Mouse (Mus musculus) heart, embryonic 10.5 days (tissue): ENCODE results near the gene Lrcol1. TPM values are rescaled to one million over a fixed set of nuclear protein-coding genes. Genes with fewer than 3 reads are reported as not detected.

ENCODE experiments used
- DNase-seq: peaks from one replicate; pipeline ENCODE4 v3.0.0-alpha.2; 2017; ENCODE audit warnings: low spot score
- H3K27ac ChIP-seq: fragments of 300-500 bp; sonication (generic); 2 replicates; pipeline ENCODE4 v1.5.1; 2016; ENCODE audit warnings: mild to moderate bottlenecking
- H3K27me3 ChIP-seq: fragments of 300-500 bp; sonication (generic); 2 replicates; pipeline ENCODE4 v1.6.1; 2016; ENCODE audit warnings: mild to moderate bottlenecking; ENCODE audit not compliant: poor library complexity, insufficient read depth, severe bottlenecking
- H3K36me3 ChIP-seq: fragments of 300-500 bp; sonication (generic); 2 replicates; pipeline ENCODE4 v1.6.1; 2016; ENCODE audit warnings: mild to moderate bottlenecking, moderate library complexity
- H3K4me1 ChIP-seq: fragments of 300-500 bp; sonication (generic); 2 replicates; pipeline ENCODE4 v1.6.1; 2016; ENCODE audit warnings: mild to moderate bottlenecking
- H3K4me3 ChIP-seq: fragments of 300-500 bp; sonication (generic); 2 replicates; pipeline ENCODE4 v1.5.1; 2016; ENCODE audit warnings: mild to moderate bottlenecking, moderate library complexity
- H3K9me3 ChIP-seq: fragments of 300-500 bp; sonication (generic); 2 replicates; pipeline ENCODE4 v1.6.1; 2016; ENCODE audit warnings: mild to moderate bottlenecking, moderate library complexity
- WGBS: fragments of 180-500 bp; shearing (Covaris S2); methylation state at CpG from one replicate; pipeline ENCODE4 v1.1.7; 2016; 5-methylcytosine and 5-hydroxymethylcytosine counted together
- polyA plus RNA-seq: library from polyadenylated mRNA; unstranded; fragments of >200 nt; fragmentation: Nextera tagmentation; extraction: Ambion mirVana; gene quantifications from 2 replicates; pipeline ENCODE4 v1.2.1, GENCODE M21; 2016

The Lrcol1 gene
- polyA plus RNA-seq: not detected in 2 replicates

DNA sequence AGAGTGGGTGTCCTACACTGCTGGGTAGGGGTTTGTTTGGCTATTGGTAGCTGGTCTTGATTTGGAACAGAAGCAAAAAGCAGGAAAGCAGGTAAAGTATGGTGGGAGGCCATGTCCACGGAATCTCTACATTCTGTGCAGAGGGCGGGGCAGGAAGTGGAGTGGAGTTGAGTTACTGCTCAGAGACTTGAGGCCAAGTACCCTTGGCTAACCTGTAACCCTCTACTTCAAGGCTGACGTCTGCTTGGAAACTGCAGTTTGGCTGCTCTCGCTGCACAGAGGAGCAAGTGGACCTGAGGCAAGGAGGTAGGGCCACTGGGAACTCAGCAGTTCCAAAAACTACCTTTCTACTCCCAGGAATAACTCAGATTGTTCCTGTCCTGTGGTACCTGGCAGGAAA, at the start of gene Lrcol1:
TSS of gene Lrcol1 (plus strand) at position 207 of the 400 bp plus-strand sequence.
- peaks cover 68% of the 10 kb centered on the region for H3K27me3 ChIP-seq
- 74% methylated on average over 4 of the region's 4 CpGs for WGBS
- no peak within 1 kb of the TSS for H3K4me3 ChIP-seq
- H3K36me3 ChIP-seq: 0 out of 2 replicates have a peak, but pooled peaks cover 3% of the 10 kb centered on the region
- no peak within 1 kb of the TSS for H3K27ac ChIP-seq
- DNase-seq: no peak
- peaks cover 15% of the 10 kb centered on the region for H3K4me1 ChIP-seq
- no peaks in the 10 kb centered on the region for H3K9me3 ChIP-seq

DNA sequence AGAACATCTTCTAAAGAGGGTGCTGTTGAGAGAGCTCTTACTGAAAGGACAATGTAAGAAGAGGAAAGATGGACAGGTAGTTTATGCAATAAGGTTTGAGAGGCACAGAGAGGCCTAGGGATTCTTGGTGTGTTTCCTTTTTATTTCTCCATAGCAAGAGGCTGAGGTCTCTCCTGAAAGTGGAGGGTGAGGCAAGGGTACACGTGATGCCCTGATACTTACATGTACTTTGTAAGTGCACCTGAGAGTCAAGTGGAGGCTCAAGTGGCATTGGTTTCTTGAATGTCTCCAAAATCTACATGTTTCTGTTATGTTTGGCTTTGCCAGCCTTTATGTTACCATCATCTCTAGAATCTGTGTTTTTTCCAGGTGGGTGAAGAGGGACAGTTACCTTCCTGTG, 47.9 kb upstream of the Lrcol1 start:
- no peak for DNase-seq
- H3K9me3 ChIP-seq: no peaks in the 10 kb centered on the region
- H3K4me1 ChIP-seq: no peaks in the 10 kb centered on the region
- H3K27me3 ChIP-seq: no peaks in the 10 kb centered on the region
- H3K27ac ChIP-seq: no peak overlapping the region
- no peak overlapping the region for H3K4me3 ChIP-seq
- H3K36me3 ChIP-seq: peaks cover 93% of the 10 kb centered on the region
- 97% methylated on average over 1 of the region's 1 CpGs for WGBS

DNA sequence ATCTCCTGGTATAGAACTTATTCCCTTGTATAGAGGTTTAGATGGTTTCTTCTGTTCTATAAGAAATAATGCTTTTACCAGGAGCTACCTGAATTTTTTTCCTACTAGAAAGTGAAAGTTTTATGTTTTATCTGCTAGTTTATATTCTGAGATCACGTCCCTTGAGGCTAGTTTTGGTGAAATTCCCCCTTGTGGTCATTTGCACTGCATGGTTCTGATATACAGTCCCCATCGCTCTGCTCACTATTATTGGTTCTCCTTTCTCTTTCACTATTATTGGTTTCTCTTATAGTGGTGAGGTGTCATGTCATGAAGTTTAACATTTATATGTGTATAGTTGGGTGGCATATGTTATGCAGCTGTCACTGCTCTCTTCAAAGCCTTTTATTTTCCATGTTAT, 43.9 kb upstream of the Lrcol1 start:
- Histone ChIP-seq H3K36me3 (peaks cover 96% of the 10 kb centered on the region), H3K27ac (no peak overlapping the region), H3K4me3 (no peak overlapping the region), H3K9me3 (no peaks in the 10 kb centered on the region), H3K27me3 (no peaks in the 10 kb centered on the region), H3K4me1 (no peaks in the 10 kb centered on the region)
- 89% methylated on average over 2 of the region's 2 CpGs for WGBS
- no peak for DNase-seq

DNA sequence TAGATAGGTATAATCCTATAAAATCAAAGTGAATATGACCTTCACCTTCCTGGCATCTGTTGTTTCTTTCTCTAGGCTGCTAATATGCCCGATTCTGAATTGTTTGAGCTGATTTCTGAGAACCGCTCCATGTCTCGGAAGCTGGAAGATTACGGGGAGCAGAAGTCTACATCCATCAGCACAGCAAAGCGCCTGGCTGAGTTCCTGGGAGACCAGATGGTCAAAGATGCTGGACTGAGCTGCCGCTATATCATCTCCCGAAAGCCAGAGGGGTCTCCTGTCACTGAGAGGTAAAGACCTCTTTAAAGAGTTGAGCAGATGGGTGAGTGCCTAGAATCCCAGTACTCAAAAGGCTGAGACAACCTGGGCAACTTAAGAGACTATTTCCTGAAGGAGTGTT, 35.7 kb upstream of the Lrcol1 start:
- Histone ChIP-seq H3K36me3 (peaks cover 94% of the 10 kb centered on the region), H3K9me3 (no peaks in the 10 kb centered on the region), H3K27ac (no peak overlapping the region), H3K4me3 (no peak overlapping the region), H3K27me3 (no peaks in the 10 kb centered on the region), H3K4me1 (no peaks in the 10 kb centered on the region)
- WGBS: 94% methylated on average over 7 of the region's 7 CpGs
- DNase-seq: no peak

DNA sequence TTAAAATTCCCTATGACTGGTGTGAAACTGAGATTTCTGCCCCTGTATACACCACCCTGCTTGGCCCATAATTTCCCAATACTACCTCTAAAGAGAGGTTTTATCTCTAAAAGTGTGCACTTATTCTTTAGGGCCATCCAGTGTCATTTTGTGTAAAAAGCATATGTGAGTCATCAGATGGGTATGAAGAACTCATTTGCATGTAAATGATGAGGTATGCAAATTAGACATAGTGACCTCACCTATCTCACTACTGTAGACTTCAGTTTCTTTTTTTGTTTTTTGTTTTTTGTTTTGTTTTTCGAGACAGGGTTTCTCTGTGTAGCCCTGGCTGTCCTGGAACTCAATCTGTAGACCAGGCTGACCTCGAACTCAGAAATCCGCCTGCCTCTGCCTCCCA, 31.4 kb upstream of the Lrcol1 start:
- peaks cover 75% of the 10 kb centered on the region for H3K36me3 ChIP-seq
- H3K4me3 ChIP-seq: no peak overlapping the region
- H3K4me1 ChIP-seq: no peaks in the 10 kb centered on the region
- DNase-seq: no peak
- no peaks in the 10 kb centered on the region for H3K27me3 ChIP-seq
- WGBS: 98% methylated on average over 3 of the region's 3 CpGs
- no peaks in the 10 kb centered on the region for H3K9me3 ChIP-seq
- no peak overlapping the region for H3K27ac ChIP-seq

DNA sequence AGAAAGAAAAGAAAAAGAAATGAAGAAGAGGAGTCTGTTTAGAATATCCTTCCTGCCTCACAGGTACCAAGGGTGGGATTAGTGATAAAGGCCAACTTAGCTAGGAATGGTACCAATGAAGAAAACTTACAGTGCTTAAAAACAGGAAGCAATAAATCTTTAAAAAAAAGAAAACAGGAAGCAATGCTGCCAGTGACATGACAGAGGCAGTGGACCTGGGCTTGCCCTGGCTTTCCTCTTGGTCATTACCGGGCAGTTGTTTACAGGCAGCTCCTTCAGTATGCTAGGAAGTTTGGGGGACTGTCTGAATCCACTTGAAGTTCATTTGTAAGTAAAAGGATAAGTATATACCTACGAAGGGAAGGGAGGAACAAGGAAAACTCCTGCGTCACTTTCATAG, 14.0 kb upstream of the Lrcol1 start:
- H3K27ac ChIP-seq: no peak overlapping the region
- H3K4me1 ChIP-seq: no peaks in the 10 kb centered on the region
- H3K9me3 ChIP-seq: no peaks in the 10 kb centered on the region
- no peaks in the 10 kb centered on the region for H3K27me3 ChIP-seq
- H3K36me3 ChIP-seq: peaks cover 90% of the 10 kb centered on the region
- no peak for DNase-seq
- whole genome bisulfite sequencing: 87% methylated on average over 3 of the region's 3 CpGs
- no peak overlapping the region for H3K4me3 ChIP-seq

DNA sequence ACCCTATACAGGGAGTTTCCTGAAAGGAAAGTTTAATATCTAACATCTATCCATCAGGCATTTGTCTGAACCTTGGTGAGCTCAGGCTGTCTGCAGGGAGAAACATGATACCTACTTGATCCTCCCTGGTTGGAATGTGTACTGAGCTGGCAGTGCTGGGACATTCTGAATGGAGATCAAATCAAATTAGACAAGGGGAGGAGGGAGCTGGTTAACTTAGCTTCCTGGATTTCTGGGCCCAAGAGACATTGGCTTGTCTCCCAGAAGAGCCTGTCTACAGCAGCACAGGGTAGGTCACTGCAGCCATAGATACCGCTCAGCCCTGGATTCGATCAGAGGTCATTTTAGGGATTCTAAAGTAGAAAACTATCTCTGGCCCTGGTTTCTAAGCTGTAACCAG, 5.7 kb upstream of the Lrcol1 start:
- H3K4me3 ChIP-seq: no peak overlapping the region
- peaks cover 15% of the 10 kb centered on the region for H3K4me1 ChIP-seq
- no peaks in the 10 kb centered on the region for H3K9me3 ChIP-seq
- WGBS: 92% methylated on average over 2 of the region's 2 CpGs
- H3K27me3 ChIP-seq: peaks cover 39% of the 10 kb centered on the region
- H3K36me3 ChIP-seq: peaks cover 50% of the 10 kb centered on the region
- H3K27ac ChIP-seq: no peak overlapping the region
- DNase-seq: no peak

DNA sequence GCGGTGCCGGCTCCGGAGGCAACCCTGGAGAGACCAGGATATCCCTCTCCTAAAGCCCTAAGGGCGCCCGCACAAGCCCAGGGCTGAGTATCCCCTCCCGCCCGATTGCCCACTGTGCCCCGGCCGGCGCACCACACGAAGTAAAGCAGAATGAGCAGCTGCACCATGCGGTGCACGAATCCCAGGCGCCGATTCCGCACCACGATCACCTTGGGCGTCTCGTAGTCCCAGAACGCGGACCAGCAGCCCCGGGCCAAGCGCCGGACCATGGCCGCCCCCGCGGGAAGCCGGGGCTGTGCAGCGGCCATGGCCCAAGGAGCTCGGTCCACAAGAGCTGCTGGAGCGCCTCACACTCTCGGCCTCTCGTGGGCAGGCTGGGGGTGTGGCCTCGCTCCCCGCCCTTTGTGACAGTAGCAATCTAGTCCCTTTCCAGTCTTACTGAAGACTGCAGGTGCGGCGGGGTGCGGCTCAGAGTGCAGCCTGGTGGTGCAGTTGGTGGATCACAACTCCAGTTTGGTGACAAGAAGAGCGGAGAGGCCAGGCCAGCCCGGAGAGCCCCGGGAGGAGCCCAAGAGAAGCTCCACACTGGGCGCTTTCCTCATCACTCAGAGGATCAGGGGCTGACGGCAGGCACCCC, 1.8 kb upstream of the Lrcol1 start, which contains the start of gene P2rx2:
TSS of gene P2rx2 (minus strand) at position 565 of the 637 bp plus-strand sequence.
- peaks cover 11% of the 10 kb centered on the region for H3K36me3 ChIP-seq
- peak within 1 kb of the TSS; percentile 62 for H3K27ac ChIP-seq
- H3K27me3 ChIP-seq: peaks cover 68% of the 10 kb centered on the region
- peaks cover 15% of the 10 kb centered on the region for H3K4me1 ChIP-seq
- no peaks in the 10 kb centered on the region for H3K9me3 ChIP-seq
- WGBS: 2% methylated on average over 43 of the region's 43 CpGs
- DNase-seq: no peak
- peak within 1 kb of the TSS; percentile 67 for H3K4me3 ChIP-seq

DNA sequence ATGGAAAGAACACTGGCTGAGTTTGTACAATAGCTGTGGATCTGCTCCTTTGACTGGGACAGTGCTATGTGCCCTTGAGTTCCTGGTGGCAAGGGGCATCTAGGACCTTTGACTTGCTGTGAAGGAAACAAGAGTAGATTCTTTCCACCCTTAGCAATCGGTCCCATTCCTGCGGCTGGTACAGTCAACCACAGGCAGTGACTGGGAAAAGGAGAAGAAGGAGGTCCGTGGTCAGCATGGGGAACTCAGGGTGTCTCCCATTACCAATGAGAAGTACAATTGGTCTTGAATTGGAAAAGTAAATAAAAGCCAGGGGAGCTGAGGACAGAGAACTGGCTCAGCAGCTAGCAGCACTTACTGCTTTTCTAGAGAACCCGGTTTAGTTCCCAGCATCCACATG, 1.0 kb downstream of the Lrcol1 start:
- WGBS: 83% methylated on average over 4 of the region's 4 CpGs
- Histone ChIP-seq H3K27me3 (peaks cover 61% of the 10 kb centered on the region), H3K4me3 (no peak overlapping the region), H3K4me1 (peaks cover 15% of the 10 kb centered on the region), H3K36me3 (no peaks in the 10 kb centered on the region), H3K27ac (no peak overlapping the region), H3K9me3 (no peaks in the 10 kb centered on the region)
- DNase-seq: no peak

DNA sequence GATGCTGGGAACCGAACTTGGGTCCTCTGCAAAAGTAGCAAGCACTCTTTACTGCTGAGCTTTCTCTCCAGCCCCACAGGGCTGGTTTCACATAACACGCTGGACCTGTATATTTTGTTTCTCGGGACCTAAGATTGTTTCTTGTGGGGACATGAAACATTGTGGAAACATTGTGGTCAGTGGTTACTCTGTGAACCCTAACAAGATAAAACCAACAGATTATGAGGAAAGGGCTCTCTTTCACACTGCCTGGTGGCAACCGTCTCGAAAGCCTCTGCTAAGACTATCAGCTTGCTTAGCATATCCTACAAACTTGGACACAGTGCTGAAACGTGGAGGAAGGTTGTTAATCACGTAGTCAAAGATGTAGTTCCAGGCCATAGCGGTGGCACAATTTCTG, 2.5 kb downstream of the Lrcol1 start:
- no peak overlapping the region for H3K4me3 ChIP-seq
- no peak overlapping the region for H3K27ac ChIP-seq
- WGBS: 77% methylated on average over 8 of the region's 8 CpGs

DNA sequence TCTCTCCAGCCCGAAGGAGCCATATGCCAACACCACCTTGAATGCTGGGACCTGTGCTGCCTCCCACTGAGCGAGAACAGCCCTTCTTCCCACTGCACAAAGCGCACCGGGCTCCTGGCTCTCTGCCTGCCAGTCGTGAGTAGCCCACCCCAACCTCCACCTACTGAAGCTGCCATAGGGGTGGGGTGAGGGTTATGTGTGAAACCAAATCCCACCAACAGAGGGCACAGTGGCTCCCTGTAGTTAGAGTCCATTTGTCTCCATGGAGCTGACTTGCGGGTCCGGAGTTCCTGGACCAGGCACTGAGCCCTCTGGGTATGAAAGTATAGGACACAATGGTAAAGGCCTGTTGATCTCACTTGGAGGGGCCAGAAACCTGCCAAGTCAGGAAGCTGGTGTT, 10.2 kb downstream of the Lrcol1 start:
- DNase-seq: no peak
- H3K9me3 ChIP-seq: no peaks in the 10 kb centered on the region
- H3K36me3 ChIP-seq: no peaks in the 10 kb centered on the region
- H3K27me3 ChIP-seq: peaks cover 31% of the 10 kb centered on the region
- 16% methylated on average over 7 of the region's 7 CpGs for WGBS
- no peaks in the 10 kb centered on the region for H3K4me1 ChIP-seq
- H3K4me3 ChIP-seq: no peak overlapping the region
- no peak overlapping the region for H3K27ac ChIP-seq

More for the DNA sequence above, 2.5 kb downstream of the Lrcol1 start:
- peaks cover 15% of the 10 kb centered on the region for H3K4me1 ChIP-seq
- DNase-seq: no peak
- H3K27me3 ChIP-seq: peaks cover 46% of the 10 kb centered on the region
- H3K9me3 ChIP-seq: no peaks in the 10 kb centered on the region
- no peaks in the 10 kb centered on the region for H3K36me3 ChIP-seq

DNA sequence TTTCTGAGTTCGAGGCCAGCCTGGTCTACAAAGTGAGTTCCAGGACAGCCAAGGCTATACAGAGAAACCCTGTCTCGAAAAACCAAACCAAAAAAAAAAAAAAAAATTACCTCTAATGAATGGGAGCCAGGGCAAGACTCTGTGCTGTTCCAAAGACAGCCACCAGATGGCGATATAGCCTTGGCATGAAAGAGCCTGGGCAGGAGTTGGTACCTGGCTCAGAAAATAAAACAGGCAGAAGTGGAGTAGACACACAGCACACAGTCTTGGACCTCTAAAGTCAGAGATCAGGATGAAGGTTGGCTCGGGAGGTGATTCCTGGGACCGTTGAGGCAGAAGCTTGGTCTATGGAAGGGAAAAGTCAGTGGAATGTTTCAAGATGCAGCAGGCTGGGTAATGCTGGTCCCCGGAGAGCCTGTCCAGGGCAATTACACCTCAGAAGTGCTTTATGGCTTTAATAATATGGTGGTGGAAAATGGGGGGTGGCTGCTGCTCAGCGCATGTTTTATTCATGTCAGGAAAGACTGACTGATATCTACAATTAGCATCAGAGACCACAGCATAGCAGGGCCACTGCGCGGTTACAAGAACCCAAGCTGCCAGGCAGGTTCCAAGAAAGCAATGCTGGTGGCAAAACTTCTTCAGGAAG, 13.1 kb downstream of the Lrcol1 start:
- Histone ChIP-seq H3K4me1 (no peaks in the 10 kb centered on the region), H3K9me3 (no peaks in the 10 kb centered on the region), H3K36me3 (no peaks in the 10 kb centered on the region), H3K27ac (no peak overlapping the region), H3K27me3 (peaks cover 31% of the 10 kb centered on the region), H3K4me3 (no peak overlapping the region)
- DNase-seq: no peak
- 41% methylated on average over 9 of the region's 9 CpGs for WGBS

DNA sequence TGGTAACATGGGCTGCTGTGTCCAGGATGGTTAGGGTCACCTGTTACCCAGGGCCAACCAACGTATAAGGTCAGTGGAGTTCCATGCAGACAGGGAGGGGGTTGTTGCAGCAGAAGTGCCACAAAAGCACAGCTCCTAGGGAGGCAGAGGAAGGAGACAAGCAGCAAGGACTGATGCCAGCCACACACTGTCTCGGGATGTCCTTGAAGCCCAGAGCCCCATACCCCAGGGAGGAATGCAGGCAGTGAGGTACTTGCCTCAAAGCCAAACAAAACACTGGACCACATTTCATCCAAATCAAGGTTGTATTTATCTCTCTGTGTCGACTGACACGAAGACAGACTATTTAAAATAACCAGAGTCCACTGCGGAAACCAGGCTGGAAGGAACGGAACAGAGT, 16.9 kb downstream of the Lrcol1 start:
- Histone ChIP-seq H3K36me3 (peaks cover 7% of the 10 kb centered on the region; the same call in 1 of the 2 replicates), H3K27ac (no peak overlapping the region), H3K4me3 (no peak overlapping the region), H3K9me3 (no peaks in the 10 kb centered on the region), H3K4me1 (peaks cover 14% of the 10 kb centered on the region), H3K27me3 (peaks cover 22% of the 10 kb centered on the region)
- 73% methylated on average over 6 of the region's 6 CpGs for WGBS
- DNase-seq: no peak
